Mouse (Mus musculus) macrophage (primary cell): ENCODE results near the gene Rimkla. TPM values are rescaled to one million over a fixed set of nuclear protein-coding genes. Genes with fewer than 3 reads are reported as not detected.
"Not testable (repeated sequence)": the region's sequence is repeated elsewhere in the genome, so short reads cannot be mapped to it uniquely, and the experiment has no call there.

Experiments used
- H3K27ac ChIP-seq: fragments of 350-480 bp; formaldehyde crosslinking; 2 replicates; pipeline ENCODE4 v1.9.0; 2021
- H3K36me3 ChIP-seq: fragments of 350-480 bp; formaldehyde crosslinking; 2 replicates; pipeline ENCODE4 v1.9.0; 2021; ENCODE audit errors: inconsistent target
- H3K4me3 ChIP-seq: fragments of 350-480 bp; formaldehyde crosslinking; 2 replicates; pipeline ENCODE4 v1.9.0; 2021; ENCODE audit errors: inconsistent target
- H3K79me2 ChIP-seq: fragments of 350-480 bp; formaldehyde crosslinking; 2 replicates; pipeline ENCODE4 v1.9.0; 2021; ENCODE audit errors: inconsistent target
- WGBS: methylation state at CpG from one replicate; pipeline ENCODE4 v1.1.7; 2026; ENCODE audit warnings: inconsistent platforms; ENCODE audit not compliant: missing documents; 5-methylcytosine and 5-hydroxymethylcytosine counted together
- polyA plus RNA-seq: library from polyadenylated mRNA; stranded (reverse); fragments of 250-400 nt; gene quantifications from 3 replicates; pipeline ENCODE4 v1.2.4, GENCODE M21; 2018; ENCODE audit warnings: inconsistent platforms
- total RNA-seq, 78 experiments: library from RNA; depleted of rRNA; stranded (reverse); fragments of 250-400 nt; gene quantifications; 1 replicate in 9 of 78; 2 replicates in 24 of 78; 3 replicates in 43 of 78; 4 replicates in 2 of 78; pipeline ENCODE4 v1.2.4; 2018; ENCODE audit warnings: inconsistent platforms in 56 of 78

Gene Rimkla
- not detected for total RNA-seq (2018; cell fraction: chromatin; rRNA removed)
- not detected for total RNA-seq (2018; cell fraction: cytosol; rRNA removed)
- total RNA-seq (2018; cell fraction: nucleus; rRNA removed): not detected
- not detected in 3 replicates for polyA plus RNA-seq

DNA sequence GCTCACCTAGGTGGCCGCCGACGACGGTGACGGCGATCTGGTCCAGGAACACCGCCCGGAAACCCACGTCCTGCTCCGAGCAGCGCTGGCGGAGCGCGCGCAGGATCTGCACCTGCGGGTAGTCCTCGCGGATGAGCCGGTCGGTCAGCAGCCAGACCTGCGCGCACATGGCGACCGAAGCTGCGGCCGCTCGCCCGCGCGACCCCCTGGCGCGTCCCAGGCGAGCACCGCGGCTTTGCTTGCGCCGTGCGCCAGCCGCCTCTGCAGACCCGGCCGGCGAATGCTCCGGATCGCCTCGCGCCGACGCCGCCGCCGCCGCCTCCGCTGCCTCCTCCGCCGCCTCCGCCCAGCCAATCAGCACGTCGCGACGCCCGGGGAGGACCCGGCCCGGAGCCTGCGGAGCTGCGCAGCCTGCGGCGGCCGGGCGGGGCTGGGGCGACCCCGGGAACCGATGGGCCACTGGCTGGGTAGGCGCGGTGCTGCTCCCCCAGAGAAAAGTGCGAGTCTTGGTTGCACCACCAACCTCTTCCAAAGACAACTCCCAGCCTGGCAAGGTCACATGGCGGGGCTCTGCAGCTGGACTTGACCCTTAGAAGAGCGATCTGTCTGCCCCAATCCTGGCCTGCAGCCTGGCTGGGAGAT is at the start of gene Rimkla:
TSS of gene Rimkla (minus strand) at position 338 of the 642 bp plus-strand sequence.
- 0% methylated on average over 51 of the region's 77 CpGs for WGBS

DNA sequence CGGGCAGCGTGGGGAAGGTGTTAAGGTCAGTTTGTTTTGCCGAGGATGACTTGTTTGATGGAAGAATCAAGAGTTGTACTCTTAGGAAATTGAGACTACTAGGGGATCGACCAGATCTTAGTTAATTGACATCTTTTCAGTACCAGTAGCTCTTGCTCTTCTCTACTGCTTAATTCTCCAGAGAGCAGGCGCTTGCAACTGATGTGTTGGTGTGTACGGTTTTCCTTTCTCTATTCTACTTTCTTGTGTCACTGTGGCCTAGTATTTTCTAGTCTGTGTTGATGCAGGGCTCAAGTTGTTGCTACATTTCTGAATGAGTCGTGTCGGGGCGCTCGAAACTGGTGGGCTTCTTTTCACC is 48.1 kb upstream of the Rimkla start:
- Histone ChIP-seq H3K79me2 (peaks cover 53% of the 10 kb centered on the region), H3K4me3 (peak overlapping the region; percentile 56), H3K27ac (peak overlapping the region; percentile 31), H3K36me3 (no peaks in the 10 kb centered on the region)
- WGBS: 19% methylated on average over 10 of the region's 10 CpGs

More for the DNA sequence above, at the start of gene Rimkla:
- Histone ChIP-seq H3K4me3 (no peak within 1 kb of the TSS), H3K79me2 (no peaks in the 10 kb centered on the region), H3K36me3 (no peaks in the 10 kb centered on the region), H3K27ac (no peak within 1 kb of the TSS)

DNA sequence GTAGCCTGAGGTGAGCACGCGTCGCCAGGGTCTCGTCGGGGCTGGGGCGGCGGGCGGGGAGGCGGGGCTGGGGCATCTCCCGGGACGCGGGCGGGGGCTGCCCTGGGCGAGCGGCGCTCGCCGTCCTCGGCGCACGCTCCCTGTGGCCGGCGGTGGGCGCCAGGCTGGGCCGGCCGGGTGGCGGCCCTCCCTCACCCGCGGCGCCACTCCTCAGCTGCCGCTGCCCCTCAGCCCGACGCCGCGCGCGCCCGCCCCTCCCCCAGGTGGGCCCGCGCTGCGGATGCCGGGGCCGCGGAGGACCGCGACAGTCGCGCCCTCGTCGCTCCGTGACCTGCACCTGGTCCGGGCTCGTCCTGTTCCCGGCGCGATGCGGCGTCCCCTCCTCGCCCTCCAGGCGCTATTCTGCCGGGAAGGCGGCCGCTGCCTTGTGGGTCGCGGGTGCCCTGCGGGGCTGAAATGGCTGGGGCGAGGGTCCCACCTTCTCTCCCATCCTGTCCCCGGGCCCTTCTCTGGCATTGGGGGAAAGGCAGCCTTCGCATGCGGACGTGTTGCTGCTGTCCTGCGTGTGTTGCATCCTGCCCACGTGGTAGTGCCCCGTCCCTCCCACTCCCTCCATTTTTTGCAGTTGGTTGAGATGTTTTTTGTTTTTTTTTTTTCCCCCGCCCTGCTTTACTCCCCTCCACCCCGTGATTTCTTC is 47.6 kb upstream of the Rimkla start:
- H3K79me2 ChIP-seq: peaks cover 48% of the 10 kb centered on the region
- WGBS: under 1% methylated on average over 72 of the region's 76 CpGs
- H3K27ac ChIP-seq: peak overlapping the region; percentile 31
- H3K36me3 ChIP-seq: no peaks in the 10 kb centered on the region
- peak overlapping the region; percentile 56 for H3K4me3 ChIP-seq

DNA sequence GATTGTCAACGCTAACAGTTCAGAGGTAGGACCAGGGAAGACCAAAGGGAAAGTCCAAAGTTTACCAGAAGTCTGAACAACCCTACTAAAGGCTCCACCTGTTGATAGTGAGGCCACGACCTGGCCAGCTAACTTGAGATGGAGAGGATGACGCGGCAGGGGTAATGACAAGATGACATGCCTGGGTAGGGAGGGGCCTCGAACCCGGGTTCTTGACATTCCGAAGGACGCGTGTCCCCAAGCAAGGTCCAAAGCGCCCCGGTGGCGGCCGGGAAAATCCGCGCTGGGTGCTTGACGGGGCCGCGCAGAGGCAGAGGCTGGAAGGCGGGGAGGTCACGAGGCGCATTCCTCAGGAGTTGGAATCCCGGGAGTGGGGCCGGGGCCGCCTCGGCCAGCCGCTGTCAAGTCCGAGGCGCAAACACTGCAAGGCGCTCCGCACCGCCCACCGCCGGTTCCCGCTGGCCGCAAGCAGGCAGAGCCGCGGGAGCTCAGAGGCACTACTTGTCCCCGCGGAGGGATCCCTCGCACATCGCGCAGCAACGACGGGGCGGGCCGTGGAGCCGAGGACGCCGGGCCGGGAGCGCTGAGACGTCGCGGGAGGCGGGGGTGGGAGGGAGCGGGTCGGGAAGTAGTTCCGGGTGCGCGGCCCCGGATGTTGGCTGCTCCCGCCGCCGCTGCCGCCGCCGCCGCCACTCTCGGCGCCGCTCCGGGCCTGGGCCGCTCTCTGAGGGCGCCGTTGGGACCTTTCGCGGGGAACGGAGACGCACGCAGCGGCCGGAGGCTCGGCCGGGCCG is 46.8 kb upstream of the Rimkla start, which contains the start of gene Frg2f1:
TSS of gene Frg2f1 (minus strand) at position 499 of the 794 bp plus-strand sequence.
- Histone ChIP-seq H3K4me3 (peak within 1 kb of the TSS; percentile 56), H3K36me3 (no peaks in the 10 kb centered on the region), H3K27ac (peak within 1 kb of the TSS; percentile 36), H3K79me2 (peaks cover 41% of the 10 kb centered on the region)
- WGBS: under 1% methylated on average over 70 of the region's 85 CpGs

DNA sequence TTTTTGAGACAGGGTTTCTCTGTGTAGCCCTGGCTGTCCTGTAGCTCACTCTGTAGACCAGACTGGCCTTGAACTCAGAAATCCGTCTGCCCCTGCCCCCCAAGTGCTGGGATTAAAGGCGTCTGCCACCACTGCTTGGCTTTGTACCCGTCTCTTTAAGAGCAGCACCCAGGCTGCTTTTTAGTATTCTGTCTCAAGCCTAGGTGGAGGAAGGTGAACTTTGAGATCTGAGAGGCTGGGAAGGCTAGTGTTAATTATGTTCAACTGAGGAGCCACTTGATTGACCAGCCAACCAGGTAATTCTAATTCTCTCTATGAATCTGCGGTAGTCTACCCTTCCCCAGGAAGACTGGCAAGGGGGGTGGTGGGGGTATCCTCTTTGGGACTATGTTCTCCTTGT is 45.0 kb upstream of the Rimkla start:
- no peaks in the 10 kb centered on the region for H3K36me3 ChIP-seq
- no peak overlapping the region for H3K4me3 ChIP-seq
- peaks cover 23% of the 10 kb centered on the region for H3K79me2 ChIP-seq
- H3K27ac ChIP-seq: no peak overlapping the region
- WGBS: 83% methylated on average over 4 of the region's 4 CpGs

DNA sequence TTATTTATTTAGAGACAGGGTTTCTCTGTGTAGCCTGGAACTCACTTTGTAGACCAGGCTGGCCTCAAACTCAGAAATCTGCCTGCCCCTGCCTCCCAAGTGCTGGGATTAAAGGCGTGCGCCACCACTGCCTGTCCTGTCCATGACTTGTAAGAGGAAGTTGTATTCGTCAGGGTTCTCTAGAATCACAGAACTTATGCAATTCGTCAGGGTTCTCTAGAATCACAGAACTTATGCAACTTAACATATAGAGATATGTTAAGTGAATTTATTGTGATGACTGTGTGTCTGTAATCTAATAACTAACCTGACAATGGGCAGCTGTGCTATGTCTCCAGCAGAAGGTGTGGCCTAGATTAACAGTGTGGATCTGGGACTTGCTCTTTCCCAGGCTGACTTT is 44.2 kb upstream of the Rimkla start, which contains the start of gene Foxj3:
TSS of gene Foxj3 (plus strand) at position 390 of the 400 bp plus-strand sequence.
- H3K27ac ChIP-seq, H3K36me3 ChIP-seq, H3K4me3 ChIP-seq: not testable (repeated sequence)
- peaks cover 16% of the 10 kb centered on the region for H3K79me2 ChIP-seq
- WGBS: 21% methylated on average over 4 of the region's 4 CpGs

DNA sequence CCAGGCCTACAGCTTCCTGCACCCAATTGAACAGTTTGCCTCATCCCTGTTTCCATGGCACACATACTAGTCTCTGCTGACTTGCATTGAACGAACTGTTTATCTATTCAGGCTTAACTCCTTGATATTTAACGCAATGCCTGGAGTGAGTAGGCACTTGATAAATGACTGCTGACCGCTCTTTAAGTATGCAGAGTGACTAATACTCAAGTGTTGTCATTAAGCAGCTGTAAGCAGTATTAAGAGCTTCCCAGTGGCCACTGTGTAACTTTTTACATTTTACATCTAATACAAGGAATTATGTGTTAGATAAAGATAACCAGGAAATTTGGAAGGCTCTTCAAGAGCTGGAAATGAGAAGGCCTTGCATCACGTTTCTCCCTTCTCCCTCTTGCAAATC is 42.7 kb upstream of the Rimkla start:
- no peak overlapping the region for H3K4me3 ChIP-seq
- no peak overlapping the region for H3K27ac ChIP-seq
- WGBS: 84% methylated on average over 4 of the region's 4 CpGs
- peaks cover under 1% of the 10 kb centered on the region; the same call in 1 of the 2 replicates for H3K79me2 ChIP-seq
- no peaks in the 10 kb centered on the region for H3K36me3 ChIP-seq

DNA sequence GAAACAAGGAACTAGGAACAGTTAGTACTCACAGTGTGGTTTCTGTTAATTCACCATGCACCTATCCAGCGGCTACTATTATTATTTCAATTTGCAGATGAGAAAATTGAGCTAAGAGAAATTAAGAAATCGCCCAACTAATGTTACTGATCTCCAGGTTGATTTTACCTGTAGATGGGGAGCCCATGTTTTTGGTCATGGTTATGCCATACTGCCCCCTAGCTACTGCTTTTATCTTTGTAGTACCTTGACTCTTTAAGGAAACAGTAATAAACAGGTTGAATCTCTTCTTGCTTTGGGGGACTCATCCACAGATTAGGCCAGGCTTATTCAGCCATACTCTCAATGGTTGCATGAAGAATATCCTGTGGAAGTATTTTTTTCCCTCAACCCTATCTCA is 39.4 kb upstream of the Rimkla start:
- H3K4me3 ChIP-seq: no peak overlapping the region
- no peak overlapping the region for H3K27ac ChIP-seq
- WGBS: 82% methylated on average over 2 of the region's 2 CpGs
- no peaks in the 10 kb centered on the region for H3K36me3 ChIP-seq
- H3K79me2 ChIP-seq: no peaks in the 10 kb centered on the region

DNA sequence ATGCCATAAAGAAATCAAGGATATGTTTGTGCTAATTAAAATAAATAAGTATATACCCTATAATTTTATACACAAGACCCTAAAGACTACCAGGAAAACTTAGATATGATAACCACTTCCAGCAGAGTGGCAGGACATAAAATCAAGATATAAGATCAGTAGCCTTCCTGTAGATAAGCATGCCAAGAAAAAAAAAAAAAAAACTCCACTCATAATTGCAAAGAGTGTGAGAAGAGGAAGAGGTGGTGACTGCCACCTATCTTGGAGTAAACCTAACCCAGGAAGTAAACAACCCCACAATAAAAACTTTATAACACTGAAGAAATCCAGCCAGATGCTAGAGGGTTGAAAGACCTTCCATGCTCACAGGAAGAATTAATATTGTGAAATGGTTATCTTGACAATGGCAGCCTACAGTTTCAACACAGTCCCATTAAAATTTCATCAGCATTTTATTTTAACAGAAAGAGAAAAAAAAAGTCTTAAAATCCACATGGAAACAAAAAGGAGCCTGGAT is 34.0 kb upstream of the Rimkla start:
- H3K4me3 ChIP-seq: no peak overlapping the region
- no peaks in the 10 kb centered on the region for H3K36me3 ChIP-seq
- H3K79me2 ChIP-seq: no peaks in the 10 kb centered on the region
- no peak overlapping the region for H3K27ac ChIP-seq

DNA sequence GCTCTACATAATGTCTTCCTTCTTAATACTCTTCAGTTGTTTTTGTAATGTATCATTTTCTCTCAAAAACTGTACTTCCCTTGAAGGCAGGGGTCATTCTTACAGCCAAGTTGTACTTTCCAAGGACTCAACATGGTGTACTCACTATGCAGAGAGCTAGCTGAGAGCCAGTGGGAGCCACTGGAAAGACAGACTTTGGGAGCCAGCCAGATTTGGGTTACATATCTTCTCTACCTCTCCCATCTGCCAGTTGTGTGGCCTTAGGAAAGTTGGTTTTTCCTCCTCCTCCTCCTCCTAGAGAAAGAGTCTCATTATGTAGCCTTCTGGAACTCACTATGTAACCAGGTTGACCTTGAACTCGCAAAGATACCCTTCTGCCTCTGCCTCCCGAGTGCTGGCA is 32.0 kb upstream of the Rimkla start:
- Histone ChIP-seq H3K4me3 (no peak overlapping the region), H3K79me2 (no peaks in the 10 kb centered on the region), H3K36me3 (no peaks in the 10 kb centered on the region), H3K27ac (no peak overlapping the region)
- 100% methylated on average over 1 of the region's 2 CpGs for WGBS

DNA sequence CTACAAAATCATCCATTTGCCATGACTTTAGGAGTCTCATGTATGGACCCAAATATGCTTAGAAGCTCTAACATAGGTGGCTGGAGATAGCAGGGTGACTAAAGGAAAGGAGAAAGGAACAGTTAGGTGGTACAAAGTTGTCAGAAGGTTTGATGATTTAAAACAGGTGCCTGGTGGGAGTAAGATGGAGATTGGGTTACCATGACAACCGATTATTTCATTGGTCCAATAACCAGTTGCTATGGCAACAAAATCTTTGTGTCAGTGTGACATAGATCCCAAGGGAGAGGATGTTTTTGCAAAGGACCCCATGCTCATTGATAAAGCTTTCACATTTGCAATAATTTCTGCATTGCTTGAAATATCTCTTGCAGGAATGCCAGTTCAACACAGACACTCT is 31.6 kb upstream of the Rimkla start:
- WGBS: 77% methylated on average over 1 of the region's 1 CpGs
- no peak overlapping the region for H3K4me3 ChIP-seq
- H3K79me2 ChIP-seq: no peaks in the 10 kb centered on the region
- no peaks in the 10 kb centered on the region for H3K36me3 ChIP-seq
- H3K27ac ChIP-seq: no peak overlapping the region

DNA sequence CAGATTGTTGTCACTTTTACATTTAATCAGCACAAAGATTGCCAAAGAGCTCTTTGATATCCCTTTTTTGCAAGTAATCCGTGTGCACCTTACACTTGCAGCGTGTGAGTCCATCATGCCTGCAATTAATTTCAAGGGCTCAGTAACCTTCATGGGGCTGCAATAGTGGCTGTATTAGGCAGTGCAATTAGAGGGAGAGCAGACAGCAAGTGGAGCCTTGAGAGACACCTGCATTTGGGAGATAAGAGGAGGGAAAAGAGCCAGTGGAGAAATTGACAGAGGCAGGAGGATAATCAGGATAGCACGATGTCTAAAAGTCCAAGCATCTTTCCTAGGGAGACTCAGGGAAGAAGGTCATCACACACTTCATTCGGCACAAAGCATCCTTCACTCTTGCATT is 31.1 kb upstream of the Rimkla start:
- 90% methylated on average over 4 of the region's 4 CpGs for WGBS
- Histone ChIP-seq H3K79me2 (no peaks in the 10 kb centered on the region), H3K4me3 (no peak overlapping the region), H3K27ac (no peak overlapping the region), H3K36me3 (no peaks in the 10 kb centered on the region)

DNA sequence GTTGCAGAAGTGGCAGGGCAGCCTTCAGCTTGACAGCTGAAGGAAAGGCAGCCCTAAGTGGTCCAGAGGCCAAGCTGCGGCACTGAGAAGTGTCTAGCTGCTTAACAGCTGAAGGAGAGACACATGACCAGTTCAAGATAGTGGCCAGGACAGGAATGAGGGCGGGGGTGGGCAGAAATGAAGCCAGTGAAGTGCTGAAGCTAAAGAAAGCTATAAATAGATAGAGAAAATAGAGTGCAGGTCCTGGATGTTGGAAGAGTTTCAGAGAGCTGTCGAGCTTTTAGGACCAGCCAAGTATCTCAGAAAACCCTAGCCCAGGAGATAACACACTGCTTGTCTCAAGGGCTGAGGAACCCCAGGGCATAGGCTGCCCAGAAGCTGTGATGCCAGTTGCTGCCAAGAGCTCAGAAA is 20.3 kb upstream of the Rimkla start:
- no peak overlapping the region for H3K4me3 ChIP-seq
- WGBS: 65% methylated on average over 3 of the region's 3 CpGs
- H3K27ac ChIP-seq: no peak overlapping the region
- H3K79me2 ChIP-seq: no peaks in the 10 kb centered on the region
- no peaks in the 10 kb centered on the region for H3K36me3 ChIP-seq

DNA sequence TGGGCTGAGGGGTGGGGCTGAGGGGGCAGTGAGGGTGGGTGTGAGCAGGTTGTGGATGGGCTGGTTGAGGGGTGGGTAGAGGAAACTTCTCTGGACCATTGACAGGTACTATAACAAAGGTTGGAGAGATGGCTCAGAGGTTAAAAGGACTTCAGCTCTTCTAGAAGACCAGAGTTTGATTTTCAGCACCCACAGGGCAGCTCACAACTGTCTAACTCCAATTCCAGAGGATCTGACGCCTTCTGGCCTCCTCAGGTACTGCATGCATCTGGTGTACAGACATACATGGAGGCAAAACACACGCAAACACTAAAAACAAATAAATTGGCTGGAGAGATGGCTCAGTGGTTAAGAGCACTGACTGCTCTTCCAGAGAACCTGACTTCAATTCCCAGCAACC is 19.2 kb upstream of the Rimkla start:
- H3K79me2 ChIP-seq: no peaks in the 10 kb centered on the region
- WGBS: 83% methylated on average over 2 of the region's 2 CpGs
- no peak overlapping the region for H3K4me3 ChIP-seq
- no peak overlapping the region for H3K27ac ChIP-seq
- no peaks in the 10 kb centered on the region for H3K36me3 ChIP-seq
